Mouse (Mus musculus): ENCODE measurements at regions not wholly inside any gene's neighbourhood (a gene's known extent, or its start where the extent isn't known, plus 50 kb on each side); places are given as distances from the start of the nearest gene placed in this dataset.

- Histone ChIP-seq H3K27ac (ENCODE audit: low read length) (peak overlapping the region; percentile 67), H3K9me3 (replicated peaks; ENCODE audit: control insufficient read depth, low read length) (no peaks in the 10 kb centered on the region)
- no peak for ATAC-seq (ENCODE audit: insufficient read depth, low FRiP score)
Measured at GRCm38 (mm10) chrX:167103501-167104246, 105.4 kb downstream of the Tmsb4x start.

GRCm38 (mm10) chrX:167101929-167102328 lies 107.2 kb downstream of the Tmsb4x start:
- Histone ChIP-seq H3K9ac (ENCODE audit: low read length) (no peak overlapping the region), H3K27me3 (ENCODE audit: control insufficient read depth, insufficient read depth, low read length) (no peaks in the 10 kb centered on the region; the same call in 1 of the 2 replicates), H3K9me3 (replicated peaks; ENCODE audit: control insufficient read depth, low read length) (no peaks in the 10 kb centered on the region), H3K36me3 (ENCODE audit: control insufficient read depth, insufficient read depth, low read length) (no peaks in the 10 kb centered on the region), H3K4me3 (replicated peaks; ENCODE audit: low read length) (no peak overlapping the region), H3K4me1 (ENCODE audit: control insufficient read depth, insufficient read depth, low read length) (0 out of 2 replicates have a peak, but pooled peaks cover 7% of the 10 kb centered on the region), H3K27ac (ENCODE audit: low read length) (no peak overlapping the region), H3K4me2 (ENCODE audit: low read depth, low read length) (no peak overlapping the region)
- ATAC-seq (ENCODE audit: insufficient read depth, low FRiP score), result no peak
- WGBS, result 67% methylated on average over 2 of the region's 2 CpGs

More at GRCm38 (mm10) chrX:167103501-167104246, 105.4 kb downstream of the Tmsb4x start:
- Histone ChIP-seq H3K4me3 (replicated peaks; ENCODE audit: low read length) (no peak overlapping the region), H3K27me3 (ENCODE audit: control insufficient read depth, insufficient read depth, low read length) (peaks cover 4% of the 10 kb centered on the region; the same call in 1 of the 2 replicates), H3K4me1 (ENCODE audit: control insufficient read depth, insufficient read depth, low read length) (0 out of 2 replicates have a peak, but pooled peaks cover 7% of the 10 kb centered on the region), H3K9ac (ENCODE audit: low read length) (no peak overlapping the region), H3K4me2 (ENCODE audit: low read depth, low read length) (no peak overlapping the region), H3K36me3 (ENCODE audit: control insufficient read depth, insufficient read depth, low read length) (no peaks in the 10 kb centered on the region)
- WGBS, result 45% methylated on average over 12 of the region's 12 CpGs

- H3K4me1 ChIP-seq (ENCODE audit: control insufficient read depth, insufficient read depth, low read length), result 0 out of 2 replicates have a peak, but pooled peaks cover 7% of the 10 kb centered on the region
- no peaks in the 10 kb centered on the region for H3K9me3 ChIP-seq (replicated peaks; ENCODE audit: control insufficient read depth, low read length)
- ATAC-seq (ENCODE audit: insufficient read depth, low FRiP score), result no peak
- no peak overlapping the region for H3K27ac ChIP-seq (ENCODE audit: low read length)
- no peak overlapping the region for H3K9ac ChIP-seq (ENCODE audit: low read length)
- H3K36me3 ChIP-seq (ENCODE audit: control insufficient read depth, insufficient read depth, low read length), result no peaks in the 10 kb centered on the region
- no peak overlapping the region for H3K4me2 ChIP-seq (ENCODE audit: low read depth, low read length)
- no peaks in the 10 kb centered on the region; the same call in 1 of the 2 replicates for H3K27me3 ChIP-seq (ENCODE audit: control insufficient read depth, insufficient read depth, low read length)
- 42% methylated on average over 6 of the region's 6 CpGs for WGBS
- no peak overlapping the region for H3K4me3 ChIP-seq (replicated peaks; ENCODE audit: low read length)
Measured at GRCm38 (mm10) chrX:167099411-167099810, 109.7 kb downstream of the Tmsb4x start.

GRCm38 (mm10) chrX:167098914-167099313 lies 110.2 kb downstream of the Tmsb4x start:
- no peaks in the 10 kb centered on the region for H3K9me3 ChIP-seq (replicated peaks; ENCODE audit: control insufficient read depth, low read length)
- no peak overlapping the region for H3K4me3 ChIP-seq (replicated peaks; ENCODE audit: low read length)
- no peak overlapping the region for H3K27ac ChIP-seq (ENCODE audit: low read length)
- no peak overlapping the region for H3K9ac ChIP-seq (ENCODE audit: low read length)
- H3K27me3 ChIP-seq (ENCODE audit: control insufficient read depth, insufficient read depth, low read length), result no peaks in the 10 kb centered on the region; the same call in 1 of the 2 replicates
- 60% methylated on average over 3 of the region's 3 CpGs for WGBS
- no peaks in the 10 kb centered on the region for H3K36me3 ChIP-seq (ENCODE audit: control insufficient read depth, insufficient read depth, low read length)
- no peak overlapping the region for H3K4me2 ChIP-seq (ENCODE audit: low read depth, low read length)
- ATAC-seq (ENCODE audit: insufficient read depth, low FRiP score), result no peak
- H3K4me1 ChIP-seq (ENCODE audit: control insufficient read depth, insufficient read depth, low read length), result 0 out of 2 replicates have a peak, but pooled peaks cover 6% of the 10 kb centered on the region

DNA sequence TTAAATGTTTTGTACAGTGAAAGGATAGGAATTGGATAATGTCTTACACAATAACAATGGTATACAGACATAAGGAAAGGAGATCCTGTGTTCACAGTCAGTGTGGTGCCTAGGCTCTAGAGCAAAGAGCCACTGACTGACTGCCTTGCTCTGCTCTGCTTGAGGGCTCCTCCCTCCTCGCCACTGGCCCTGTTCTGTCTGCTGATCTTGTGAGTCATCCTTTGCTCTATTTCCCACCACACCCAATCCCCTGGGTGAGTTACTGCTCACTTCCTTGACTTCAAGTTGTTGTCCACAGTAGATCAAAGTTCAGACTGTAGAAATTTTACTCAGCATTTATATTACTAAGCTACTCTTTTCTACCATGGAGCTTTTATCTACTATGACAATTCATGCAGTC lies 117.3 kb downstream of the Tmsb4x start:
- H3K4me1 ChIP-seq (ENCODE audit: control insufficient read depth, insufficient read depth, low read length), result no peaks in the 10 kb centered on the region; the same call in 1 of the 2 replicates
- peak overlapping the region; percentile 51; the same call in 1 of the 2 replicates for H3K27ac ChIP-seq (ENCODE audit: low read length)
- WGBS, result 53% methylated on average over 1 of the region's 1 CpGs
- no peak overlapping the region for H3K4me3 ChIP-seq (replicated peaks; ENCODE audit: low read length)
- no peaks in the 10 kb centered on the region for H3K9me3 ChIP-seq (replicated peaks; ENCODE audit: control insufficient read depth, low read length)
- peak; percentile 87 for ATAC-seq (ENCODE audit: insufficient read depth, low FRiP score)
- no peaks in the 10 kb centered on the region for H3K36me3 ChIP-seq (ENCODE audit: control insufficient read depth, insufficient read depth, low read length)
- no peak overlapping the region for H3K9ac ChIP-seq (ENCODE audit: low read length)
- no peaks in the 10 kb centered on the region for H3K27me3 ChIP-seq (ENCODE audit: control insufficient read depth, insufficient read depth, low read length)
- H3K4me2 ChIP-seq (ENCODE audit: low read depth, low read length), result no peak overlapping the region

GRCm38 (mm10) chrX:167088930-167089329 lies 120.2 kb downstream of the Tmsb4x start:
- WGBS, result 62% methylated on average over 3 of the region's 3 CpGs
- Histone ChIP-seq H3K4me1 (ENCODE audit: control insufficient read depth, insufficient read depth, low read length) (no peaks in the 10 kb centered on the region; the same call in 1 of the 2 replicates), H3K9me3 (replicated peaks; ENCODE audit: control insufficient read depth, low read length) (no peaks in the 10 kb centered on the region), H3K36me3 (ENCODE audit: control insufficient read depth, insufficient read depth, low read length) (no peaks in the 10 kb centered on the region), H3K4me2 (ENCODE audit: low read depth, low read length) (no peak overlapping the region), H3K27me3 (ENCODE audit: control insufficient read depth, insufficient read depth, low read length) (no peaks in the 10 kb centered on the region), H3K4me3 (replicated peaks; ENCODE audit: low read length) (no peak overlapping the region), H3K9ac (ENCODE audit: low read length) (no peak overlapping the region), H3K27ac (ENCODE audit: low read length) (no peak overlapping the region)
- ATAC-seq (ENCODE audit: insufficient read depth, low FRiP score), result no peak

GRCm38 (mm10) chrX:167088438-167088837 lies 120.7 kb downstream of the Tmsb4x start:
- Histone ChIP-seq H3K27me3 (ENCODE audit: control insufficient read depth, insufficient read depth, low read length) (no peaks in the 10 kb centered on the region), H3K4me1 (ENCODE audit: control insufficient read depth, insufficient read depth, low read length) (no peaks in the 10 kb centered on the region; the same call in 1 of the 2 replicates), H3K9me3 (replicated peaks; ENCODE audit: control insufficient read depth, low read length) (no peaks in the 10 kb centered on the region), H3K9ac (ENCODE audit: low read length) (no peak overlapping the region), H3K27ac (ENCODE audit: low read length) (no peak overlapping the region), H3K4me3 (replicated peaks; ENCODE audit: low read length) (no peak overlapping the region), H3K4me2 (ENCODE audit: low read depth, low read length) (no peak overlapping the region), H3K36me3 (ENCODE audit: control insufficient read depth, insufficient read depth, low read length) (no peaks in the 10 kb centered on the region)
- ATAC-seq (ENCODE audit: insufficient read depth, low FRiP score), result no peak
- 52% methylated on average over 2 of the region's 2 CpGs for WGBS

- Histone ChIP-seq H3K9ac (ENCODE audit: low read length) (no peak overlapping the region), H3K9me3 (replicated peaks; ENCODE audit: control insufficient read depth, low read length) (no peaks in the 10 kb centered on the region), H3K36me3 (ENCODE audit: control insufficient read depth, insufficient read depth, low read length) (no peaks in the 10 kb centered on the region), H3K27me3 (ENCODE audit: control insufficient read depth, insufficient read depth, low read length) (no peaks in the 10 kb centered on the region; the same call in 1 of the 2 replicates), H3K4me1 (ENCODE audit: control insufficient read depth, insufficient read depth, low read length) (no peaks in the 10 kb centered on the region), H3K4me2 (ENCODE audit: low read depth, low read length) (no peak overlapping the region), H3K27ac (ENCODE audit: low read length) (no peak overlapping the region), H3K4me3 (replicated peaks; ENCODE audit: low read length) (no peak overlapping the region)
- no peak for ATAC-seq (ENCODE audit: insufficient read depth, low FRiP score)
- 67% methylated on average over 3 of the region's 3 CpGs for WGBS
Measured at GRCm38 (mm10) chrX:167080821-167081220, 128.3 kb downstream of the Tmsb4x start.

- ATAC-seq (ENCODE audit: insufficient read depth, low FRiP score), result no peak
- H3K9me3 ChIP-seq (replicated peaks; ENCODE audit: control insufficient read depth, low read length), result no peaks in the 10 kb centered on the region
- no peak overlapping the region for H3K27ac ChIP-seq (ENCODE audit: low read length)
- H3K36me3 ChIP-seq (ENCODE audit: control insufficient read depth, insufficient read depth, low read length), result no peaks in the 10 kb centered on the region
- H3K4me1 ChIP-seq (ENCODE audit: control insufficient read depth, insufficient read depth, low read length), result no peaks in the 10 kb centered on the region
- no peak overlapping the region for H3K4me3 ChIP-seq (replicated peaks; ENCODE audit: low read length)
- no peak overlapping the region for H3K9ac ChIP-seq (ENCODE audit: low read length)
- H3K27me3 ChIP-seq (ENCODE audit: control insufficient read depth, insufficient read depth, low read length), result peaks cover 4% of the 10 kb centered on the region; the same call in 1 of the 2 replicates
- H3K4me2 ChIP-seq (ENCODE audit: low read depth, low read length), result no peak overlapping the region
- WGBS, result 60% methylated on average over 2 of the region's 2 CpGs
Measured at GRCm38 (mm10) chrX:167069075-167069474, 140.0 kb downstream of the Tmsb4x start.
